Mouse (Mus musculus): ENCODE measurements around the gene Rab13.
A peak's percentile ranks its signal among the peaks of the same experiment; 100 is the strongest.
"Not testable (repeated sequence)": the region's sequence is repeated elsewhere in the genome, so short reads cannot be mapped to it uniquely, and the experiment has no call there.

Rab13 gene

DNA sequence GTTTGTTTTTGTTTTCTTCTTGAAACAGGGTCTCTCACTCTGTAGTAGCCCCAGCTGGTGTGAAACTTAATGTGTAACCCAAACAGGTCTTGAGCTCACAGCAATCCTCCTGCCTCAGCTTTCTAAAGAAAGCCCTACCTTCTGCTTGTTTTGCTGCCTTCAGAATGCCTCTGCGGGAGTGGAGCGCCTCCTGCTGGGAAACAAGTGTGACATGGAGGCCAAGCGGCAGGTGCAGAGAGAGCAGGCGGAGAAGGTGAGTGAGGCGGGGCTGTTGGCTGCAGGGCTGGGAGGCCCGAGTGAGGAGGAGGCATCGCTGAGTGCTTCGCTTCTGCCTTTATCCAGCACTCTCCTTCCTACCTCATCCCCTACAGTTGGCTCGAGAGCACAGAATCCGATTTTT is 10.8 kb downstream of the Rab13 start:
- no peak for DNase-seq (ENCODE audit: low read depth, low spot score)

DNA sequence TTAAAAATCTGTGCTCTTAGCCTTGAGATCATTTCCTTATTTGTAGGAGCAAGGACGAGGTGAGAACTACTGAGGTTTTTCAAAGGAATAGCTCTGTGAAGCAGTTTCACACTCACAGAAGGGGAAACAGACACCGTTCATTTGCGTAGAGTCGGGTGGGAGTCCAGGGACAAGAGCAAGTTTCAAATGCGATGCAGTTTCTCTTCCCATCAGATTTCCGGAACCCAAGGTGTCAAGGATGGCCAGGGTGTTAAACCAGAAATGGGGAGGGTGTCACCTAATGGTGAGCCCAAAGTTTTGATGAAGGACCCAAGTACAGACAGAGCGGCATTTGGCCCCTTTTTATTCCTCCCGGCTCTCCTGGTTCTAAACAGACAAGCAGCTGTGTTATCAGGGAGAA is 17.6 kb downstream of the Rab13 start:
- no peak for DNase-seq (ENCODE audit: low read depth, low spot score)

DNA sequence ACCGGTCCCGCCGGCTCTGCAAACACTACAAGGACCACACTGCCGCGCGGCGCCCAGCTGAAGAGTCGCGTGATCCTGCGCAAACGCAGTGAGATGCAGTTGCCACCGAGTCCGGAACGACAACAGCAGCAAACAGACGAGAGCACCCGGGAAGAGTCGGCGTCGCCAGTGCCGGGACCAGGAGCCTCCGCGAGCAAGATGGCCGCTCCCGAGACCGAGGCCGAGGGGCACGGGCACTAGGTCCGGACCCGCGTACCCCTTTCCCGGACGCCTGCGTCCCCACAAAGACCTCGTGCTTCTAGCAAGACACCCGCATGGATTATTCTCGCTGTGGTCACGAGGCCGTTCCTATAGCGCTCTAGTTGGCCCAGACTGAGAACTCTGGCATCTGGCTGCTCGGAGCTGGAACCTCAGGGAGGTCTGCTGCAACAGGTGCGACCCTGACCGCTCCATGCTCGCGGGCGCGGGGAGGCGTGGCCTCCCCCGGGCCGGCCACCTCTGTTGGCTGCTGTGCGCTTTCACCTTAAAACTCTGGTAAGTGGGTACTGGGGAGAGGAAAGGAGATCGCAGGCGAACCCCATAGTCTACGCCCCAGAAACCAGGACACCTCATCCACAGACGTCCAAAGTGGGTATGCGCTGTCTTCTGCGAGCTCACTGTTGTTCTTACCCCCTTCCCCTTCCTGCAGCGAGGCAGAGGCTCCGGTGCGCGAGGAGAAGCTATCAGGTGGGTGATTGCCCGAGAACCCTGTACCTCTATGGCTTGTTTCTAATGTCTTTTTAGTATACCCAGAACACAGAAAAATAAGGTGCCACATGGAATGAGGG is 18.2 kb downstream of the Rab13 start, which contains the start of gene Jtb:
Jtb (plus strand) TSS at position 91 of the 827 bp plus-strand sequence.
- DNase-seq (ENCODE audit: low read depth, low spot score) = peak; percentile 89

DNA sequence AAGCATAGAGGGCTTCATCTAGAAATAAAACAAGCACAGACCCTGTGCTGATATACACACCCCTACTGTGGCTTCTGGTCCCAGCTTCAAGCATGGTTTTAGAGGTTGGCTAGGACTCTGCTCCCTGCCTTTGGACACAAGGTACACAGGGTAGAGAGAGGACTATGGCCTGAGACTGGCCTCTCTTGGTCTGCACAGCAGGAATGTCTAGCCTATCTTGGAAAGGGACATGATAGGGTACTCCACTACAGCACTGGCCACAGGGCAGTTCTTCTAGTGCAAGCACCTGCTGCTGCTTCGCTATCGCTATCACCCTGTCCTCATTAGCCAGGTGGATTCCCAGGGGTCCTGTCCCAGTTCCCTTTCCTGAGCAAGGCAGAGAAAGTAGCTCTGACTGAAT is 27.8 kb downstream of the Rab13 start:
- DNase-seq (ENCODE audit: low read depth, low spot score) = no peak

DNA sequence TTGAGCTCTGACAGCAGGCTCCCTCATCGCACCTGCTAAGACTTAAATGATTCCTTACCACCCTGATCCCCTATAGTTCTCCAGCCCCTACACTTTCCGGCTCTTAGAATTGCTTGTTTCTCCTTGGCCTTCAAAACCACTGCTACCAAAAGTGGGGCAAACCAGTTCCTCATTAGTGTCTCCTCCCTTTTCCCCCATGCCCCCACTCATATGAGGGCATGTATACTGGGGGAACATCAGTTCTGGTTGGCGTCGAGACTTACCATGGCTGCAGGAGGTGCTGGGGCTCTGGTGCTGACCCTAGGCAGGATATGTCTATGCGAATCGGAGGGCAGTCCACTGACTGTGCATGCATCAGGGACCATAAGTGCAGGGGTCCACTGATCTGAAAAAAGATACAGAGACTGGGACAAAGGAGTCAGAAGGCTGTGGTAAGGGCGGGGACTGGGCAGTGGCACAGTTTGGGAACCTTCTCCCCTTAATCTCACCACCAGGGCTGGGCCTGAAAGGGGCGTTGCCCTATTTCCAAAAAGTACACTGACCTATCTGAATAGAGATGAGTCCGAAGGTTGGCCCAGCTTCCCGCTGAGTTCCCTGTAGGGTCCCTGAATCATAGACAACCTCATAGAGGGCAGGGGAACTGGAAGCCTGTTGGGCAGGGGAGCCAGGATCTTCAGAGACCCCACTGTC is 28.3 kb downstream of the Rab13 start:
- DNase-seq (ENCODE audit: low read depth, low spot score) = no peak

DNA sequence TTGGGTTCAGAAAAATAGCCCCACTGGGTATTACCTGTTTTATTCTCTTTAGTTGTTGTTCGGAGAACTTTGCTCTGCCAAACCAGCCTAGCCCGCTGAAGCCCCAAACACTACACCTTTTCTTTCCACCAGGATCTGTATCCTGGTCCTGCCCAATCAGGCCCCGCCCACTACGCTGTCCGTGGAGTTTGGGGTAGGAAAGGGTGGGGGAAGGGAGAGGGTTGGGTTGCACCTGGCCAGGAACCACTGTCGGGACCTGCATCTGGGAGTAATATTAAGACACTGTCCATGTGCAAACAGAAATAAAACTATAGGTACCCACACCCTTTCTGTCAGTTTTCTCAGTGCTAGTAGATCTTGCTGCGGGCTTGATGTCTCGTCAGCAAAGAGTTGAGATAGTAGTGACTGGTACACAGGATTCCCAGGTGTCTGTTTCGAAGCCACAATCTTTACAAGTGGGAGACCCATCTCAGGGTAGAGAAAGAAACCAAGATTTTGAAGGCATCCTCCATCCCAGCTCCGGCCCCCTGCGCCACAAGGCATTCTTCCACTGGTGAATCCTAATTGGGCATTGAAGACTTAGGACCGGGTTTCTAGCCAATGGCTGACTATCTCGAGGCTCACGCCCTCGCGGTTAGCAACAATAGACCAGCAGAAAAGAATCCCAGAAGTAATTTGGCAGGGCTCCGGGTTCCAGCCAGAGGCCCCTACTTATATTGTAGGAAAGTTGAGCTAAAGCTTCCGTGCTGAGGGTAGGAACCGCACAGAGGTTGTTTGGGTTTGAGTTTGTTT is 29.7 kb downstream of the Rab13 start, which contains the start of gene Creb3l4:
Creb3l4 (minus strand) TSS at position 529 of the 792 bp plus-strand sequence.
- no peak for DNase-seq (ENCODE audit: low read depth, low spot score)

DNA sequence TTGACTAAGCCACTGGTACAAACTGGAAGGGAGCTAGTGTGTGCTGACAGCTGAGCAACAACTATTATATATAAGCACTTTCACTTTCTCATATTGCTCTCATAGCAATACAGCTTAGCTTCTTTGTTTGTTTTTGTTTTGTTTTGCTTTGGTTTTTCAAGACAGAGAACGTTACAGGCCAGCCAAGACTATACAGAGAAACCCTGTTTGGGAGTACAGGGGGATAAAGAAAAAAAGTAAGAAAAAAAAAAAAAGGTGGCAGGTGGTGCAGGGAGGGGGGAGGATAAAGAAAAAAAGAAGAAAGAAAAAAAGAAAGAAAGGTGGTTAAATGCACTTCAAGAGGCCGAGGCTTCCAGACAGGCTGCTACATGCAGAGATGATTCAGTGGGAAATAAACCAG is 31.9 kb downstream of the Rab13 start:
- no peak for DNase-seq (ENCODE audit: low read depth, low spot score)

DNA sequence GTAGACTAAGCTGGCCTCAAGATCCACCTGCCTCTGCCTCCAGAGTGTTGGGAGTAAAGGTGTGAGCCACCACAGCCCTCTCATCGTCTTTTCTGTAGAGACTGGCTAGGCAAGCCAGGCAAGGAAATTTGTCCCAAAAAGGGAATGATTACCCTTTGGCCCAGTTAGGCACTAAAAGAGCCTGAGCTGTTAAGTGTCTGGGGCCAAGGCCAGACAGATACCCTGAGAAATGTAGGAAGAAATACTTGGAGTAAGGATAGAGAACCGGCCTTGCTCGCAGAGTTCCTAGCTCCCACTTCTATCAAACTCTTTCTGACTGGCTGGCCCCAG is 34.1 kb downstream of the Rab13 start:
- no peak for DNase-seq (ENCODE audit: low read depth, low spot score)

DNA sequence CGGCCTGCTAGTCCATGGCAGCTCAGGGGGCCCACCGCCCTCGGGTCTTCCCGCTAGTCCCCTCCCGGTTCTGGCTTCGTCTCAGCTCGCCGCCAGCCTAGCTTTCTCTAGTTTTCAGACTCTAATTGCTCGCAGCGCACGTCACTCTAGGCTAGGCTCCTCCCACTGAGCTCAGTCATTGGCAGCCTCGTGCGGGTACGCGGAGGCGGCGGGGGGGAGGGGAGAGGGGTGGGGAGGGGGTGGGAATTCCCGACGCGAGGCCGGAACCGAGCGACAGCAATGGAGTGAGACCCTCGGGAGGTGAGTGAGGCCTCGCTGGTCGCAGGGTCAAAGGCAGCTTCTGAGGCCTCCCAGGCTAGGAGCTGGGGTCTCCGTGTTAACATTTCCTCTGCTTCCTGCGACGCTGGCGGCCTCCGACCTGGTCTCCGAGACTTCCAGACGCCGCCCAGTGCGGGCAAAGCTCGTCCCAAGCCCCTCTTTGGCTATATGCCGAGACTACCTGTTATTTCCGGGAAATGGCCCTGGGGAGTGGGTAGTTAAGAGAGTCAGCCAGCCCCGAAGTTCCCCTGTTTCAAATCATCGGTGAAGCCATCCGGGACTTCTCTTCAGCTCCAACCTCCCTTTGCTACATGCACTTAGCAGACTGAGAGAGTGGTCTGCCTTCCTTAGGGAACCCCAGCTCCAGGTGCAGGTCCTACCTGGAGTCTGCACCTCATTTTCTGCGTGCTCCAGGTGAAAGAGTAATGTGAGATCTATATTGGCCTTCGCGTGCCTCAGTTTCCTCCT is 34.7 kb downstream of the Rab13 start, which contains the start of gene Slc39a1:
Slc39a1 (plus strand) TSS at position 213 of the 786 bp plus-strand sequence.
- DNase-seq (ENCODE audit: low read depth, low spot score) = peak; percentile 89

DNA sequence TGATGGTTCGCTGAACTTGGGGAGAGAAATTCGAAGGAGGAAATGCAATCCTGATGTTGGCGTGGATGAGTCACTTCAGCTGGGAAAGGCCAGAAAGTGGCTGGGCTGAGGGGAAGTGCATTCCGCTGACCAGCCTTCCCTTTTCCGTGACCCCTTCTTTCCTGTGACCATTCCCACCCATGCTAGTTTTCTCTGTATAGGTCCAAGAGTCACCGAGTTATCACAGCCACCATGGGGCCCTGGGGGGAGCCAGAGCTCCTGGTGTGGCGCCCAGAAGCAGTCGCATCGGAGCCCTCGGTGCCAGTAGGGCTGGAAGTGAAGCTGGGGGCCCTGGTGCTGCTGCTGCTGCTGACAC is 35.2 kb downstream of the Rab13 start:
- DNase-seq (ENCODE audit: low read depth, low spot score) = no peak

DNA sequence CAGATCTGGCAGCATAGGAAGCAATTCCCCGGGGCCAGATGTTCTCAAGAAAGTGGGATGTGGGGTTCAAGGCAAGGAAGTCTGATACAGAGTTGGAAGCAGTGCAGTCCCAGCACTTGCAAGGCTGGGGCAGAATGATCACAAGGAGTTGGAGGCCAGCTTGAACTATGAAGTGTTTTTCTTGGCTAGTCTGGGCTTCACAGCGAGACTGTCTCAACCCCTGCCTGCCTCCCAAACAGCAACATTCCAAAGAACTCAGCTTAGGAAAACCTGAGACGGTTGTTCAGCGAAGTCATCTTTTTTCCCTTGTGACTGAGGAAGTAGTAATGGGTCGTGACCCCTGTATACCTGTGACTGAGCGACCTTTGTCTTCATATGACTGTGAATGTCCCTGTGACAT is 37.3 kb downstream of the Rab13 start:
- no peak for DNase-seq (ENCODE audit: low read depth, low spot score)

DNA sequence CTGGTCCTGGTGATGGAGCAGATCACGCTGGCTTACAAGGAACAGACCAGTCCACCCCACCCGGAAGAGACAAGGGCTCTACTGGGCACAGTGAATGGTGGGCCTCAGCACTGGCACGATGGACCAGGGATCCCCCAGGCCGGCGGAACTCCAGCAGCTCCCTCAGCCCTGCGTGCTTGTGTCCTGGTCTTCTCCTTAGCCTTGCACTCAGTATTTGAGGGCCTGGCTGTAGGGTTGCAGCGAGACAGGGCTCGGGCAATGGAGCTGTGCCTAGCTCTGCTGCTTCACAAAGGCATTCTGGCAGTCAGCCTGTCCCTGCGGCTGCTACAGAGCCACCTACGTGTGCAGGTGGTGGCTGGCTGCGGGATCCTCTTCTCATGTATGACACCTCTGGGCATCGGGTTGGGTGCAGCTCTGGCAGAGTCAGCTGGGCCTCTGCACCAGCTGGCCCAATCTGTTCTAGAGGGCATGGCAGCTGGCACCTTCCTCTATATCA is 38.3 kb downstream of the Rab13 start:
- DNase-seq (ENCODE audit: low read depth, low spot score) = not testable (repeated sequence)

DNA sequence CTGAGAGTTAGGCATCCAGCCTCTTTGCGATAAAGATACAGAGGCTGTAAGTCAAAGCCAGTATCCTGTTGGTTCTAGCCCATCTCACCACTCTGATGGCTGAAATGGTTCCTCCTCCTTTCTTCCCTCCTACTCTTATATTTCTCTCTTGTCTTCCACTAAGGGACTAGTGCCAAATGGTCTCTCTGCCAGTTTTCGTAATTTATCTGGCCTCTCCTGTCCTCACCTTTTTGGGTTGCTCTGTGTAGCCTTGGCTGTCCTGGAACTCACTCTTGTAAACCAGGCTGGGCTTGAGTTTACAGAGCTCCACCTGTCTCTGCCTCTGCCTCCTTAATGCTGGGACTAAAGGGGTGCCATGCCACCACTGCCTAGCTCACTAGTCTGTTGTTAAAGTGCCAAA is 39.2 kb downstream of the Rab13 start:
- DNase-seq (ENCODE audit: low read depth, low spot score) = not testable (repeated sequence)

DNA sequence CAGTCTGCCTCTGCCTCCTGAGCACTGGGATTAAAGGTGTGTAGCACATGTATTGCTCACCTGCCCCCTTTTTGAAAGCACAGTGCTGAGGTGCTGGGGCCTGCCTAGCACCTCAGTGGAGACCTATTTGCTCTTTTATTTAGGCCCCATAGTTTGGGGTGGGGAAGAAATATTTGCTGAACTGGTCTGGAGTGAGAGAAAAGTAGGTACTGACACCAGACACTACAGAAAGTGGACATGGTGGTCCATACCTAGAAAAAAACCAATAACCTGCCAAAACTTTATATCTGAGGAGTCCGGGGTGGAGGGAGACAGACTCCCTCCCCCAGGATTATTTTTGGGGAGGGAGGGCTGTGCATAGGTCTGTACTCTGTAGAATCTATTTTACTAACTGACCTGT is 39.7 kb downstream of the Rab13 start:
- DNase-seq (ENCODE audit: low read depth, low spot score) = not testable (repeated sequence)

DNA sequence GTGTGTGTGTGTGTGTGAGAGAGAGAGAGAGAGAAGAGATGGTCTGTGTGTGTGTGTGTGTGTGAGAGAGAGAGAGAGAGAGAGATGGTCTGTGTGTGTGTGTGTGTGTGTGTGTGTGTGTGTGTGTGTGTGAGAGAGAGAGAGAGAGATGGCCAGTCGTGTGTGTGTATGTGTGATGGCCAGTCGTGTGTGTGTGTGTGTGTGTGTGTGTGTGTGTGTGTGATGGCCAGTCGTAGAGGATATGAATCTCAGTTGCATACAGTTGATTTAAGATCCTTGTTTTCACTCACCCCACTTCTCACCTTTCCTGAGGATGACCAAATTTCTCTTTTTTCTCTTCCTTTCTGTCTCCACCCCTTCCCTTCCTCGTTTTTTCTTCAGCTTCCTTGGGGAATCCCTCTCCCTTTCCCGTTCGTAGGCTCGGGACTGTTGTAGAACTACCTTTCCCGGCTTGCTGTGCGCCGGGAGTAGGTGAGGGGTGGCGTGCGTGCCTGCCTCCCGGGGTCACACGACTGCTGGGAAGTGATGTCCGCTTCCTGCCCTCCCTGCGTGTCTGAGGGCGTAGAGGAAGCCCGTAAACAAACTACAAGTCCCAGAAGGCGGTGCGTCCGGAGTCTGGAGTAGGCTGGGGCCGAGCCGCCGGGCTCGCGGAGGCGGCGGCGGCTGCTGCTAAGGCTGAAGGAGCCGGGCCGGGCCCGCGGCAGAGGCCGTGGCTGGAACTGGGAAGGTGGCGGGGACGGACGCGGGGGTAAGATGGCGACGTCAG is 40.3 kb downstream of the Rab13 start, which contains the start of gene Crtc2:
Crtc2 (plus strand) TSS at position 511 of the 766 bp plus-strand sequence.
- peak; percentile 93 for DNase-seq (ENCODE audit: low read depth, low spot score)

DNA sequence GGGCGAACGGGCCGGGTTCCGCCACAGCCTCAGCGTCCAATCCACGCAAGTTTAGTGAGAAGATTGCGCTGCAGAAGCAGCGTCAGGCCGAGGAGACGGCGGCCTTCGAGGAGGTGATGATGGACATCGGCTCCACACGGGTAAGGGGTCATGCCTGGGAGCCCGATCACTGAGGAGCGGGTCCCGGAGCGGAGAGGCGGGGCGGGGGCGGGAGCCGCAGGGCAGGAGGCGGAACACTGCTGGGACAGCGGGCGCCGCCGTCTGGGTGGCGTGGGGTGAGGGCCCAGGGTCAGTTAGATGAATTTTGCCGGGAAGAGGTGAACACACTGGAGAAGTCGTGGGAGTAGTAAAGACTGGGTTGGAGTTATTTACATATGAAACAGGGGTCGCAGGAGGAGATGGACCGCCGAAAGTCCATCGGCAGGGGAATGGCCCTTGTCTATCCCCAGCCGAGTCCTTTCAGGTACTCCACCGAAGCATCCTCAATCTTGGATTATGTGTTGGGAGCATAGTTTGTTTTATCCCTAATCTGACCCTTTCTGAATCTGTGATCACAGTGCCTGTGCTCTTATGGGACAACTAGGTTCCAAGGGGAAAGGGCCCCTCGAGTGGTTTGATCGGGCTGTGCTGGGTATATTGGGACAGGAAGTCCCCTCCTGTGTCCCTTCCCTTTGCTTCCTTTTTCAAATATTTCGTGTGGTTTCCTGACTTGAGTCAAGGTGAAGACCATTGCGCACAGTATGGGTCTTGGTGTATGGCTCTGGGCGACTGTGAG is 41.1 kb downstream of the Rab13 start:
- DNase-seq (ENCODE audit: low read depth, low spot score) = no peak

DNA sequence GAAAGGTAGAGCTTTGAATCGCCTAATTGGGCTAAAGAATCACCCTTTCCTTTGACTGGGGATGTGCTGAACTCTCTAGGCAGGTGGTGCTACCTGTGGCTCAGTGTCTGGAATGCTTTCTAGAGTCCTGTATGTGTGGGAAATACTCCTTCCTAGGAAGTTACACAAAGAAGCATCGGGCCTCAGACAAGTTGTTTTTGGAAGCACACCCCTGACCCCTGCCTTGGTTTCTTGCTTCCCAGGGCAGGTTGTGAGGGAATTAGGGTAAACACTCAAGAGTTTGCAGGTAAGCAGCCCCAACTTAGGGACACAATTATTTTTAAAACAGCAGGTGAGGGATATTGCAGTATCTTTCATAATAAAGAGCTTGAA is 41.7 kb downstream of the Rab13 start:
- no peak for DNase-seq (ENCODE audit: low read depth, low spot score)

DNA sequence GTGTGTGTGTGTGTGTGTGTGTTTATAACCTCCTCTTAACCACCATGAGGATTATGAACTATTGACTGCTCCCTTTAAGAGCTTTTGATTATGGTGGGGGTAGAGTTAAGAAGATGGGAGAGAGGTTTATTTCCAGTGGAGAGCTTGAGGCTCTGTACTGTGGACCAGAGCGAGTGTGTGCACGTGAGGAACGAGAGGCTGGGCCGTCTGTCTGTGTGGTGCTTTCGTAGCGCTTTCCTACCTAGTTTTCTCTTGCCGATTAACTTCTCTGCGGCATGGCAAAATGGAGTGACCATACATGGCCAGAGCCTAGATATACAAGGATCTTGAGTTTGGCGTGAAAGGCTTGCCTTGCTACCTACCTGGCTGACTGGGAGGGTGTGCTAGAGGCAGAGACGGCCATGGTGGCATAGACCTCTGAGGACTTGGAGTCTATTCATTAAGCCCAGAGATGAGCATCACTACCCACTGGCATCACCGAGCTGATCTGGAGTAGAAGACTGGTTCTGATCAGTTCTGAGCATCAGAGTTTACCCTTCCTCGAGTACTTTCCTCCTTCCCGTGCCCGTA is 42.4 kb downstream of the Rab13 start:
- no peak for DNase-seq (ENCODE audit: low read depth, low spot score)
